Mouse (Mus musculus): ENCODE measurements around the gene Ankrd55. TPM values are rescaled to one million over a fixed set of nuclear protein-coding genes. Genes with fewer than 3 reads are reported as not detected.

Gene Ankrd55
- 1 to 10 TPM in 1 of 2 experiments, under 1 TPM in 1; 0.57 to 1.6 TPM for total RNA-seq (2021)
- 0.23 and 0.64 TPM in 2 replicates for polyA plus RNA-seq (2012; rRNA removed)
- long read RNA-seq, partial matches to known transcripts = 1 of 3 reads
- long read RNA-seq, other reads (novel, unspliced or antisense) = 2 of 3 reads

- intact Hi-C loops (cut with DNase I) = no loop called here
- WGBS = 21% methylated on average over 22 of the region's 22 CpGs
- Histone ChIP-seq H3K27me3 (ENCODE audit: control insufficient read depth, insufficient read depth, low read length) (no peaks in the 10 kb centered on the region), H3K36me3 (ENCODE audit: control insufficient read depth, insufficient read depth, low read length) (no peaks in the 10 kb centered on the region), H3K4me3 (peak within 1 kb of the TSS; percentile 3; the same call in 1 of the 2 replicates), H3K27ac (no peak within 1 kb of the TSS), H3K9ac (ENCODE audit: low read depth, low read length) (no peak within 1 kb of the TSS), H3K79me2 (replicated peaks; ENCODE audit: control insufficient read depth, insufficient read depth, low read length) (no peaks in the 10 kb centered on the region), H3K4me1 (ENCODE audit: control insufficient read depth, insufficient read depth, low read length) (no peaks in the 10 kb centered on the region; the same call in 1 of the 2 replicates)
- DNase-seq = peak in 1 of 2 experiments; percentile 32
- TF ChIP-seq EP300 (IDR thresholded peaks at IDR 0.05; ENCODE audit: insufficient read depth, low read depth, low read length) (no peak), CTCF (IDR thresholded peaks at IDR 0.05) (no peak), POLR2A (IDR thresholded peaks at IDR 0.05; ENCODE audit: insufficient read depth, low read depth, low read length) (no peak)
Measured at GRCm38 (mm10) chr13:112288225-112289178, at the start of gene Ankrd55. Gene Ankrd55, plus strand, starts transcription at chr13:112288451.

- H3K4me1 ChIP-seq (ENCODE audit: control insufficient read depth, insufficient read depth, low read length) = peaks cover 2% of the 10 kb centered on the region; the same call in 1 of the 2 replicates
- H3K9ac ChIP-seq (ENCODE audit: low read depth, low read length) = no peak overlapping the region
- TF ChIP-seq CTCF (IDR thresholded peaks at IDR 0.05) = no peak
- no peak for TF ChIP-seq EP300 (IDR thresholded peaks at IDR 0.05; ENCODE audit: insufficient read depth, low read depth, low read length)
- TF ChIP-seq POLR2A (IDR thresholded peaks at IDR 0.05; ENCODE audit: insufficient read depth, low read depth, low read length) = no peak
- H3K4me3 ChIP-seq = no peak overlapping the region
- WGBS = 84% methylated on average over 2 of the region's 2 CpGs
- no peak for DNase-seq
- no peaks in the 10 kb centered on the region for H3K27me3 ChIP-seq (ENCODE audit: control insufficient read depth, insufficient read depth, low read length)
- no peak overlapping the region for H3K27ac ChIP-seq
- intact Hi-C loops (cut with DNase I) = no loop called here
- no peaks in the 10 kb centered on the region for H3K36me3 ChIP-seq (ENCODE audit: control insufficient read depth, insufficient read depth, low read length)
- H3K79me2 ChIP-seq (replicated peaks; ENCODE audit: control insufficient read depth, insufficient read depth, low read length) = no peaks in the 10 kb centered on the region
Measured at GRCm38 (mm10) chr13:112239239-112239638, 49.0 kb upstream of the Ankrd55 start.

DNA sequence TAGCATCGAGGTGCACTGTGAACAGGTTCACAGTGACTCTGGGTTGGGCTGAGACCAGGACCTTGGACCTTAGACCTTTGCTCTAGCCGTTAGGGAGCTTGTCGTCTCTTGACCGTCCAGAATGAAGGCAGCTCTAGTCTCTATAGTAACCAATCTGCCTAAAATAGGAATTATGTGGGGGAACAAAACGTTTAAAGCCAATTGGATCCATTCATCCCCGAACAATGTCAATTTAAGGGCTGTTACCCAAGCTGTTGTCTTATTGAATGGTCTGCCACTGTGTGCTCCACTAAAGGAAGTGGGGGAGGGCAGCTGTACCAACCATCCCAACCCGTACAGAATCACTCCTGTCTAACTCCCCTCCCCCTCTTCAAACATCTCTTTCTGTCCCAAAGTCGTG is 46.8 kb upstream of the Ankrd55 start:
- Histone ChIP-seq H3K4me1 (ENCODE audit: control insufficient read depth, insufficient read depth, low read length) (peaks cover 2% of the 10 kb centered on the region; the same call in 1 of the 2 replicates), H3K4me3 (no peak overlapping the region), H3K79me2 (replicated peaks; ENCODE audit: control insufficient read depth, insufficient read depth, low read length) (no peaks in the 10 kb centered on the region), H3K27me3 (ENCODE audit: control insufficient read depth, insufficient read depth, low read length) (no peaks in the 10 kb centered on the region), H3K27ac (no peak overlapping the region), H3K36me3 (ENCODE audit: control insufficient read depth, insufficient read depth, low read length) (no peaks in the 10 kb centered on the region), H3K9ac (ENCODE audit: low read depth, low read length) (no peak overlapping the region)
- DNase-seq = no peak
- intact Hi-C loops (cut with DNase I) = no loop called here
- TF ChIP-seq POLR2A (IDR thresholded peaks at IDR 0.05; ENCODE audit: insufficient read depth, low read depth, low read length) (no peak), CTCF (IDR thresholded peaks at IDR 0.05) (no peak), EP300 (IDR thresholded peaks at IDR 0.05; ENCODE audit: insufficient read depth, low read depth, low read length) (no peak)
- WGBS = 69% methylated on average over 8 of the region's 8 CpGs

- H3K79me2 ChIP-seq (replicated peaks; ENCODE audit: control insufficient read depth, insufficient read depth, low read length) = no peaks in the 10 kb centered on the region
- DNase-seq = no peak
- H3K4me1 ChIP-seq (ENCODE audit: control insufficient read depth, insufficient read depth, low read length) = peaks cover 2% of the 10 kb centered on the region; the same call in 1 of the 2 replicates
- H3K36me3 ChIP-seq (ENCODE audit: control insufficient read depth, insufficient read depth, low read length) = no peaks in the 10 kb centered on the region
- 81% methylated on average over 5 of the region's 5 CpGs for WGBS
- H3K27ac ChIP-seq = no peak overlapping the region
- H3K4me3 ChIP-seq = no peak overlapping the region
- TF ChIP-seq POLR2A (IDR thresholded peaks at IDR 0.05; ENCODE audit: insufficient read depth, low read depth, low read length) = no peak
- TF ChIP-seq EP300 (IDR thresholded peaks at IDR 0.05; ENCODE audit: insufficient read depth, low read depth, low read length) = no peak
- TF ChIP-seq CTCF (IDR thresholded peaks at IDR 0.05) = no peak
- intact Hi-C loops (cut with DNase I) = no loop called here
- no peak overlapping the region for H3K9ac ChIP-seq (ENCODE audit: low read depth, low read length)
- H3K27me3 ChIP-seq (ENCODE audit: control insufficient read depth, insufficient read depth, low read length) = no peaks in the 10 kb centered on the region
Measured at GRCm38 (mm10) chr13:112245131-112245530, 43.1 kb upstream of the Ankrd55 start.

DNA sequence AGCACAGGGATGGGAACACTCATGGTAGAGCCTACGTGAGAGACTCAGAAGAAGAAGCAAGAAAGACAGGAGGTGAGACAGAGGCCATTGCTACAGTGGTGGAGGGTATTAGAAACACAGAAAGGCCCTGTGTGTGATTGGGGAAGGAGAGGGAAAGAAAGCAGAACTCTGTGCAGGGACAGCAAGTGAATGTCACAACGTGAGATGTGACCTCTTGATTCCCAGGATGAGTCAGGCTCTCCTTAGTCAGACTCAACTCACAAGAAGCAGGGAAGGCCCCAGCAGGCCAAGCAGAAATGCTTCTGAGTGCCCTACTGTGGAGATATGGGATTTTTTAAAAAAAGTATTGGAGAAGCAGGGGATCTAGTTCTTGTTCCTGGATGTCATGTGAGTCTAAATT is 36.8 kb upstream of the Ankrd55 start:
- Histone ChIP-seq H3K4me3 (no peak overlapping the region), H3K4me1 (ENCODE audit: control insufficient read depth, insufficient read depth, low read length) (peaks cover 4% of the 10 kb centered on the region; the same call in 1 of the 2 replicates), H3K27ac (no peak overlapping the region), H3K36me3 (ENCODE audit: control insufficient read depth, insufficient read depth, low read length) (no peaks in the 10 kb centered on the region), H3K27me3 (ENCODE audit: control insufficient read depth, insufficient read depth, low read length) (no peaks in the 10 kb centered on the region), H3K79me2 (replicated peaks; ENCODE audit: control insufficient read depth, insufficient read depth, low read length) (no peaks in the 10 kb centered on the region), H3K9ac (ENCODE audit: low read depth, low read length) (no peak overlapping the region)
- whole genome bisulfite sequencing = 61% methylated on average over 2 of the region's 2 CpGs
- DNase-seq = no peak
- no peak for TF ChIP-seq POLR2A (IDR thresholded peaks at IDR 0.05; ENCODE audit: insufficient read depth, low read depth, low read length)
- TF ChIP-seq EP300 (IDR thresholded peaks at IDR 0.05; ENCODE audit: insufficient read depth, low read depth, low read length) = no peak
- no peak for TF ChIP-seq CTCF (IDR thresholded peaks at IDR 0.05)
- intact Hi-C loops (cut with DNase I) = loop anchor here (5.0 kb wide), 1 partner anchor 64 kb away; no protein-coding TSS in a partner anchor
